Mouse (Mus musculus): ENCODE results near the gene Emsy.

GRCm38 (mm10) chr7:98671416-98671815 lies 14.8 kb upstream of the Emsy start:
- TF ChIP-seq CTCF (IDR thresholded peaks at IDR 0.05; ENCODE audit: borderline replicate concordance, insufficient read depth, low read depth, low read length) = no peak
- no peak for TF ChIP-seq POLR2A (IDR thresholded peaks at IDR 0.05; ENCODE audit: borderline replicate concordance, insufficient read depth, low read length)

Data from cerebellum, adult 2 months (tissue).